Mouse (Mus musculus) liver, embryonic 13.5 days (tissue): ENCODE data around the gene Med16. TPM values are rescaled to one million over a fixed set of nuclear protein-coding genes. Genes with fewer than 3 reads are reported as not detected.

Experiments used
- ATAC-seq: fragments of 200-750 bp; cut with Nextera tagmentation; 2 replicates; pipeline ENCODE4 v1.8.0; 2017; ENCODE audit warnings: low read depth, mild to moderate bottlenecking, moderate number of reproducible peaks, moderate library complexity
- DNase-seq: peaks from one replicate; pipeline ENCODE4 v3.0.0; 2022
- H3K27ac ChIP-seq: fragments of 300-500 bp; sonication (generic); 2 replicates; pipeline ENCODE4 v1.5.1; 2015; ENCODE audit warnings: moderate library complexity, mild to moderate bottlenecking, inconsistent platforms
- H3K27me3 ChIP-seq: fragments of 300-500 bp; sonication (generic); 2 replicates; pipeline ENCODE4 v1.6.1; 2015; ENCODE audit warnings: mild to moderate bottlenecking, inconsistent platforms
- H3K36me3 ChIP-seq: fragments of 300-500 bp; sonication (generic); 2 replicates; pipeline ENCODE4 v1.6.1; 2015; ENCODE audit warnings: mild to moderate bottlenecking, inconsistent platforms
- H3K4me1 ChIP-seq: fragments of 300-500 bp; sonication (generic); replicated peaks from 2 replicates; pipeline ENCODE4 v1.6.1; 2015; ENCODE audit warnings: inconsistent platforms
- H3K4me2 ChIP-seq: fragments of 300-500 bp; sonication (generic); 2 replicates; pipeline ENCODE4 v1.6.1; 2015; ENCODE audit warnings: inconsistent platforms, mild to moderate bottlenecking, moderate library complexity
- H3K4me3 ChIP-seq: fragments of 300-500 bp; sonication (generic); replicated peaks from 2 replicates; pipeline ENCODE4 v1.5.1; 2015; ENCODE audit warnings: mild to moderate bottlenecking, inconsistent platforms
- H3K9ac ChIP-seq: fragments of 300-500 bp; sonication (generic); 2 replicates; pipeline ENCODE4 v1.6.1; 2015; ENCODE audit warnings: mild to moderate bottlenecking, inconsistent platforms
- H3K9me3 ChIP-seq: fragments of 300-500 bp; sonication (generic); replicated peaks from 2 replicates; pipeline ENCODE4 v1.6.1; 2016; ENCODE audit warnings: inconsistent platforms
- WGBS: fragments of 180-500 bp; shearing (Covaris S2); methylation state at CpG from one replicate; pipeline ENCODE4 v1.1.7; 2015; ENCODE audit not compliant: insufficient replicate concordance; 5-methylcytosine and 5-hydroxymethylcytosine counted together
- polyA plus RNA-seq: library from polyadenylated mRNA; unstranded; fragments of >200 nt; fragmentation: Nextera tagmentation; extraction: Ambion mirVana; gene quantifications from 2 replicates; pipeline ENCODE4 v1.2.1, GENCODE M21; 2015

Med16 gene
- polyA plus RNA-seq, 1 experiment from 2014 or later = 16.9 TPM

DNA sequence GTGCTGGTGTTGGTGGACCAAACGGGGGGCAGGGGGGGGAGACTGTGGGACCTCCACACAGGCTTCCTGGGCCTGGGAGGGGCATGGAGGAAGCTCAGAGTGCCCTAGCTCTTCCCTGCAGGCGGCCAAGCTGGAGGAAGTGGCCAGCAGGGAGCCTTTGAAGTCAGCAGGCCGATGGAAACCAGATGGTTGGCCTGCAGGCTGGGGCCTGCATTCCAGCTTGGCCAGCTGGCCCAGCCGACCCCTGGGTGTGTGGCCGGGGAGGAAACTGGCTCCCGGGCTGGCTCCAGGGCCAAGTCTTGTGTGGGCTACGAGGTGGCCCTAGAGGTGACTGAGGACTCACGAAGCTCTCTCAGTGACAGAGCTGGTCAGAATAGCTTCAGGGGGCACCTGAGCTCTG, 24.0 kb upstream of the Med16 start:
- Histone ChIP-seq H3K27me3 (no peaks in the 10 kb centered on the region), H3K4me1 (peaks cover 96% of the 10 kb centered on the region), H3K9ac (no peak overlapping the region), H3K4me2 (0 out of 2 replicates have a peak overlapping the region, but pooled peaks have one; percentile 8), H3K36me3 (peaks cover 52% of the 10 kb centered on the region), H3K4me3 (no peak overlapping the region), H3K27ac (peak overlapping the region; percentile 39; the same call in 1 of the 2 replicates), H3K9me3 (no peaks in the 10 kb centered on the region)
- ATAC-seq (no peak), DNase-seq (no peak)
- WGBS = 69% methylated on average over 8 of the region's 8 CpGs

- Histone ChIP-seq H3K4me2 (no peak overlapping the region), H3K4me1 (peaks cover 95% of the 10 kb centered on the region), H3K4me3 (no peak overlapping the region), H3K27ac (no peak overlapping the region), H3K9ac (no peak overlapping the region), H3K27me3 (no peaks in the 10 kb centered on the region), H3K9me3 (no peaks in the 10 kb centered on the region), H3K36me3 (peaks cover 52% of the 10 kb centered on the region)
- no peak for ATAC-seq
- no peak for DNase-seq
- 57% methylated on average over 9 of the region's 9 CpGs for WGBS
Observed at GRCm38 (mm10) chr10:79931797-79932196, 23.1 kb upstream of the Med16 start.

DNA sequence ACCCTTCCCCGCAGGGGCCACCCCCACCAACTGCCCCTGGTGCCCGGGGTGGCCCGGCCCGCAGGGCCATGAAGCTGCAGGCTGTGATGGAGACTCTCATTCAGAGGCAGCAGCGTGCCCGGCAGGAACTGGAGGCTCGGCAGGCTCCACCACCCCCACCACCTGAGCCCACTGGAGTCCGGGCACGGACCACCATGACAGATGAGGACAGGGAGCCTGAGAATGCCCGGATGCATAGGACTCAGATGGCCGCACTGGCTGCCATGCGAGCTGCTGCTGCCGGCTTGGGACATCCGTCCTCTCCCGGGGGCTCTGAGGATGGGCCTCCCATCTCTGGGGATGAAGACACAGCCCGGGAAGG, 22.1 kb upstream of the Med16 start:
- Histone ChIP-seq H3K4me1 (peaks cover 95% of the 10 kb centered on the region), H3K9me3 (no peaks in the 10 kb centered on the region), H3K36me3 (peaks cover 52% of the 10 kb centered on the region), H3K4me2 (no peak overlapping the region), H3K4me3 (no peak overlapping the region), H3K9ac (no peak overlapping the region), H3K27ac (no peak overlapping the region), H3K27me3 (no peaks in the 10 kb centered on the region)
- ATAC-seq (no peak), DNase-seq (no peak)
- 87% methylated on average over 16 of the region's 16 CpGs for WGBS

DNA sequence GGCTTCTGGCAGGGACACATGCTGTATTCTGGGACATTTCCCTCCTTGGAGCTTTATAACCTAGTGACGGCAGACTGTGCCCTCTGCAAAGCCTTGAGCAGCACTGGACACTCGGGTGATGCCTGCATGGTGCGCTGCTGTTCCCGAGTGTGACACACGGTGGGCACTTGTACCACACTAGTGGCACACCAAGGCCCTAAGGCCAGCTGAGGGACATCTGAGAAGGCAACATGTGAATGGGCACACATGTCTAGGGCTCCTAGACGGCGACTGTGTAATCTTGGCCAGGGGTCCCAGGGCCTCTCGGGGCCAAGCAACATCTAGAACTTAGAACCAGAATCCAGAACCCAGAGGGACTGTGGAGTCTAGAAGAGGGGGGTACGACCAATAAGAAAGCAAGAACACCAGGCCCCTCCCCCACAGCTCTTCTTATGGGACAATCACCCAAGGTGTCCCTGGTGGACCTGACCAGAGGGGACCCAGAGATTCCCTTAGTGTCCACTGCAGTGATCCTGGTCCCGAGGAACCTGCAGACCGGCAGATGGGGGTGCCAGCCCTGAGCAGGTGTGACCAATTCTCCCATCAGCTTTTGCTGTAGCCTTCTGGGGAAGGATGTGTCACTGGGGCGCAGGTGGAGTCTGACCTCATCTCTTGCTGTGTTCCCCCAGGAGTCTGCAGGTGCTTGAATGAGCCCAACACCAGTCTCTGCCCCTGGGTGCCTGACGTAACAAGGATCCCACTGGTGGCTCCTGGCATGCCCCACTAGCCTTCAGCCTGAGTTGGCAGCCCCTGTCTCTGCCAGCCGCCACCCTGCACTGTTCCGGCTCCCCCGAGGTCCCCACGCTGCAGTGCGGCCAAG, 21.5 kb upstream of the Med16 start:
- no peaks in the 10 kb centered on the region for H3K27me3 ChIP-seq
- no peak for DNase-seq
- H3K27ac ChIP-seq = peak overlapping the region; percentile 88; the same call in 1 of the 2 replicates
- peak overlapping the region; percentile 84 for H3K4me2 ChIP-seq
- peaks cover 93% of the 10 kb centered on the region for H3K4me1 ChIP-seq
- H3K9ac ChIP-seq = no peak overlapping the region
- WGBS = 83% methylated on average over 18 of the region's 18 CpGs
- H3K36me3 ChIP-seq = peaks cover 49% of the 10 kb centered on the region
- H3K9me3 ChIP-seq = no peaks in the 10 kb centered on the region
- H3K4me3 ChIP-seq = 0 out of 2 replicates have a peak overlapping the region, but pooled peaks have one; percentile 85
- no peak for ATAC-seq

- peaks cover 38% of the 10 kb centered on the region for H3K36me3 ChIP-seq
- H3K4me3 ChIP-seq = peak overlapping the region; percentile 85
- peak overlapping the region; percentile 84 for H3K4me2 ChIP-seq
- DNase-seq = no peak
- peak overlapping the region; percentile 88 for H3K27ac ChIP-seq
- H3K9me3 ChIP-seq = no peaks in the 10 kb centered on the region
- peak overlapping the region; percentile 54 for H3K9ac ChIP-seq
- H3K27me3 ChIP-seq = no peaks in the 10 kb centered on the region
- WGBS = 25% methylated on average over 9 of the region's 9 CpGs
- no peak for ATAC-seq
- H3K4me1 ChIP-seq = peaks cover 87% of the 10 kb centered on the region
Observed at GRCm38 (mm10) chr10:79928907-79929701, 20.4 kb upstream of the Med16 start.

GRCm38 (mm10) chr10:79928030-79928694, 19.4 kb upstream of the Med16 start:
- peaks cover 81% of the 10 kb centered on the region for H3K4me1 ChIP-seq

DNA sequence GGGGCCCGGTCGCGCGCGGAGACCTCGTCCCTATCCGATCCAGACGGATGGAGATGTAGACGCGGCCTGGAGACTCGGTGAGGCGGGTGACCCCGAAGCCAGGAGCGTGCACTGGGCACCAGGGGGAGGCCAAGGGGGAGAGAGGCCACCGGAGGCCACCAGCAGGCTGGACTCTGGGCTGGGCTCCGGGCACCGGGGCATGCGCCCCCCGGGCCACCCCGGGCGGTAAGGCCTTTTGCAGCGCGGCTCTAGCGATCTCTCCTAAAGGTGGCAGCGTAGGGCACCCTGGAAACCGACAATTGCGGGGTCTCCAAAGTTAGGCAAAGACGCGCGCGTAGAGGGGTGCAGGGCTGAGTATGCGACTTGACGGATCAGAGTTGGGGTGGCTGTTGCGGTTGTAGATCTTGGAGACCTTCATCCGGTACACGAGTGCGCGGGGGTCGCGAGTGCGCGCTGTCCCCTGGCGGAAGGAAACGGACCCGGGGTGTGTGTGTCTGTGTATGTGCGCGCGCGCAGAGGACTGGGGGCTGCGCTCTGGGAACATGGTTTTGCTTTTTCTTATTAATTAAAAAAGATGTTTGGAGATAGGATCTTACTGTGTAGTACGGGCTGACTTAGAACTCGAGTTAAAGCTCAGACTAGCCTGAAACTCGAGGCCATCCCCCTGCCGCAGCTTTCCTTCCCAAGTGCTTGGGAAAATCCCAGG, 18.8 kb upstream of the Med16 start:
- H3K4me1 ChIP-seq = peaks cover 75% of the 10 kb centered on the region
- peak; percentile 48 for DNase-seq
- WGBS = under 1% methylated on average over 54 of the region's 54 CpGs

More at GRCm38 (mm10) chr10:79928030-79928694, 19.4 kb upstream of the Med16 start:
- Histone ChIP-seq H3K9ac (peak overlapping the region; percentile 84), H3K36me3 (peaks cover 29% of the 10 kb centered on the region), H3K4me3 (peak overlapping the region; percentile 85), H3K4me2 (peak overlapping the region; percentile 84), H3K9me3 (no peaks in the 10 kb centered on the region), H3K27ac (peak overlapping the region; percentile 88), H3K27me3 (peaks cover 5% of the 10 kb centered on the region)
- no peak for DNase-seq
- ATAC-seq = no peak
- 1% methylated on average over 29 of the region's 29 CpGs for WGBS

GRCm38 (mm10) chr10:79926491-79927323, 18.0 kb upstream of the Med16 start, which contains the start of gene Arid3a:
Gene Arid3a (plus strand): TSS chr10:79927043.
- peak within 1 kb of the TSS; percentile 84 for H3K9ac ChIP-seq
- H3K27ac ChIP-seq = peak within 1 kb of the TSS; percentile 88
- peaks cover 14% of the 10 kb centered on the region for H3K36me3 ChIP-seq
- peak within 1 kb of the TSS; percentile 85 for H3K4me3 ChIP-seq
- DNase-seq (peak; percentile 86), ATAC-seq (peak; percentile 69)
- H3K4me1 ChIP-seq = peaks cover 69% of the 10 kb centered on the region
- H3K27me3 ChIP-seq = peaks cover 19% of the 10 kb centered on the region
- WGBS = under 1% methylated on average over 63 of the region's 63 CpGs
- H3K4me2 ChIP-seq = peak within 1 kb of the TSS; percentile 84
- no peaks in the 10 kb centered on the region for H3K9me3 ChIP-seq

More for the DNA sequence above, 18.8 kb upstream of the Med16 start:
- peak overlapping the region; percentile 88 for H3K27ac ChIP-seq
- H3K4me3 ChIP-seq = peak overlapping the region; percentile 85
- H3K9ac ChIP-seq = peak overlapping the region; percentile 84
- H3K9me3 ChIP-seq = no peaks in the 10 kb centered on the region
- ATAC-seq = peak; percentile 39
- H3K36me3 ChIP-seq = peaks cover 22% of the 10 kb centered on the region
- peaks cover 12% of the 10 kb centered on the region for H3K27me3 ChIP-seq
- H3K4me2 ChIP-seq = peak overlapping the region; percentile 84

GRCm38 (mm10) chr10:79925785-79926490, 17.2 kb upstream of the Med16 start:
- H3K4me2 ChIP-seq = peak overlapping the region; percentile 84
- ATAC-seq = peak; percentile 2; the same call in 1 of the 2 replicates
- no peak for DNase-seq
- H3K36me3 ChIP-seq = peaks cover 7% of the 10 kb centered on the region
- peak overlapping the region; percentile 85 for H3K4me3 ChIP-seq
- 10% methylated on average over 15 of the region's 15 CpGs for WGBS
- no peaks in the 10 kb centered on the region for H3K9me3 ChIP-seq
- H3K9ac ChIP-seq = peak overlapping the region; percentile 84
- peaks cover 69% of the 10 kb centered on the region for H3K4me1 ChIP-seq
- peak overlapping the region; percentile 88 for H3K27ac ChIP-seq
- H3K27me3 ChIP-seq = peaks cover 27% of the 10 kb centered on the region
